Mouse (Mus musculus): Measurements from ENCODE around the gene Tmem268. TPM values are rescaled to one million over a fixed set of nuclear protein-coding genes. Genes with fewer than 3 reads are reported as not detected.

The Tmem268 gene
- polyA plus RNA-seq, 2 experiments, result 5.1 to 7.9 TPM

- peaks cover 0 to 8% of the 10 kb centered on the region in 2 experiments; a peak in 2 of 4 replicates for H3K4me1 ChIP-seq (replicated peaks; ENCODE audit: control insufficient read depth in 2 of 2, insufficient read depth in 2 of 2, low read length in 1 of 2)
- no peaks in the 10 kb centered on the region for H3K27me3 ChIP-seq (ENCODE audit: control insufficient read depth, insufficient read depth, low read length)
- WGBS (ENCODE audit: insufficient replicate concordance), result 27% methylated on average over 10 of the region's 10 CpGs
- H3K9ac ChIP-seq (replicated peaks), result no peak overlapping the region
- no peak overlapping the region for H3K27ac ChIP-seq
- DNase-seq (ENCODE audit: low read depth in 3 of 3, low spot score in 3 of 3) (no peak), ATAC-seq (ENCODE audit: insufficient read depth) (no peak)
- H3K4me2 ChIP-seq (ENCODE audit: low read depth), result no peak overlapping the region
- H3K4me3 ChIP-seq (ENCODE audit: insufficient read depth in 1 of 2, low read depth in 2 of 2, low read length in 2 of 2), result no peak overlapping the region
- TF ChIP-seq CTCF (IDR thresholded peaks at IDR 0.05; ENCODE audit: low read depth) (no peak), EP300 (IDR thresholded peaks at IDR 0.05; ENCODE audit: low read depth) (no peak)
- H3K36me3 ChIP-seq (replicated peaks; ENCODE audit: control insufficient read depth, insufficient read depth, low read depth), result no peaks in the 10 kb centered on the region
- H3K9me3 ChIP-seq (ENCODE audit: control insufficient read depth, low read length), result no peaks in the 10 kb centered on the region
Observed at GRCm38 (mm10) chr4:63595259-63595658, 36.7 kb downstream of the Tmem268 start.

GRCm38 (mm10) chr4:63596010-63596409, 37.4 kb downstream of the Tmem268 start:
- Histone ChIP-seq H3K4me2 (ENCODE audit: low read depth) (no peak overlapping the region), H3K36me3 (replicated peaks; ENCODE audit: control insufficient read depth, insufficient read depth, low read depth) (no peaks in the 10 kb centered on the region), H3K27ac (no peak overlapping the region), H3K27me3 (ENCODE audit: control insufficient read depth, insufficient read depth, low read length) (no peaks in the 10 kb centered on the region), H3K4me1 (replicated peaks; ENCODE audit: control insufficient read depth in 2 of 2, insufficient read depth in 2 of 2, low read length in 1 of 2) (peaks cover 0 to 8% of the 10 kb centered on the region in 2 experiments; a peak in 2 of 4 replicates), H3K9me3 (ENCODE audit: control insufficient read depth, low read length) (no peaks in the 10 kb centered on the region), H3K9ac (replicated peaks) (no peak overlapping the region), H3K4me3 (ENCODE audit: insufficient read depth in 1 of 2, low read depth in 2 of 2, low read length in 2 of 2) (no peak overlapping the region)
- WGBS (ENCODE audit: insufficient replicate concordance), result 67% methylated on average over 4 of the region's 4 CpGs
- TF ChIP-seq EP300 (IDR thresholded peaks at IDR 0.05; ENCODE audit: low read depth) (no peak), CTCF (IDR thresholded peaks at IDR 0.05; ENCODE audit: low read depth) (no peak)
- DNase-seq (ENCODE audit: low read depth in 3 of 3, low spot score in 3 of 3), result no peak
- ATAC-seq (ENCODE audit: insufficient read depth), result no peak

GRCm38 (mm10) chr4:63600786-63601185, 42.2 kb downstream of the Tmem268 start:
- no peaks in the 10 kb centered on the region for H3K9me3 ChIP-seq (ENCODE audit: control insufficient read depth, low read length)
- H3K27me3 ChIP-seq (ENCODE audit: control insufficient read depth, insufficient read depth, low read length), result no peaks in the 10 kb centered on the region
- no peaks in the 10 kb centered on the region for H3K4me1 ChIP-seq (replicated peaks; ENCODE audit: control insufficient read depth in 2 of 2, insufficient read depth in 2 of 2, low read length in 1 of 2)
- DNase-seq (ENCODE audit: low read depth in 3 of 3, low spot score in 3 of 3), result no peak
- 64% methylated on average over 6 of the region's 6 CpGs for WGBS (ENCODE audit: insufficient replicate concordance)
- H3K9ac ChIP-seq (replicated peaks), result no peak overlapping the region
- no peak for ATAC-seq (ENCODE audit: insufficient read depth)
- no peaks in the 10 kb centered on the region for H3K36me3 ChIP-seq (replicated peaks; ENCODE audit: control insufficient read depth, insufficient read depth, low read depth)
- H3K4me3 ChIP-seq (ENCODE audit: insufficient read depth in 1 of 2, low read depth in 2 of 2, low read length in 2 of 2), result no peak overlapping the region
- TF ChIP-seq CTCF (IDR thresholded peaks at IDR 0.05; ENCODE audit: low read depth) (no peak), EP300 (IDR thresholded peaks at IDR 0.05; ENCODE audit: low read depth) (no peak)
- no peak overlapping the region for H3K4me2 ChIP-seq (ENCODE audit: low read depth)
- H3K27ac ChIP-seq, result no peak overlapping the region

- Histone ChIP-seq H3K36me3 (replicated peaks; ENCODE audit: control insufficient read depth, insufficient read depth, low read depth) (no peaks in the 10 kb centered on the region), H3K27ac (no peak overlapping the region), H3K4me2 (ENCODE audit: low read depth) (no peak overlapping the region), H3K27me3 (ENCODE audit: control insufficient read depth, insufficient read depth, low read length) (no peaks in the 10 kb centered on the region), H3K9me3 (ENCODE audit: control insufficient read depth, low read length) (no peaks in the 10 kb centered on the region), H3K9ac (replicated peaks) (no peak overlapping the region), H3K4me3 (ENCODE audit: insufficient read depth in 1 of 2, low read depth in 2 of 2, low read length in 2 of 2) (no peak overlapping the region), H3K4me1 (replicated peaks; ENCODE audit: control insufficient read depth in 2 of 2, insufficient read depth in 2 of 2, low read length in 1 of 2) (no peaks in the 10 kb centered on the region)
- ATAC-seq (ENCODE audit: insufficient read depth), result no peak
- TF ChIP-seq CTCF (IDR thresholded peaks at IDR 0.05; ENCODE audit: low read depth) (no peak), EP300 (IDR thresholded peaks at IDR 0.05; ENCODE audit: low read depth) (no peak)
- DNase-seq (ENCODE audit: low read depth in 3 of 3, low spot score in 3 of 3), result no peak
Observed at GRCm38 (mm10) chr4:63601263-63601662, 42.7 kb downstream of the Tmem268 start.

GRCm38 (mm10) chr4:63604945-63605344, 46.4 kb downstream of the Tmem268 start, which contains the start of gene Gm11213:
TSS of gene Gm11213 (minus strand) at chr4:63605261.
- H3K4me3 ChIP-seq (ENCODE audit: insufficient read depth in 1 of 2, low read depth in 2 of 2, low read length in 2 of 2), result no peak within 1 kb of the TSS
- DNase-seq (ENCODE audit: low read depth in 3 of 3, low spot score in 3 of 3), result no peak
- 38% methylated on average over 3 of the region's 3 CpGs for WGBS (ENCODE audit: insufficient replicate concordance)
- TF ChIP-seq EP300 (IDR thresholded peaks at IDR 0.05; ENCODE audit: low read depth) (no peak), CTCF (IDR thresholded peaks at IDR 0.05; ENCODE audit: low read depth) (no peak)
- H3K4me2 ChIP-seq (ENCODE audit: low read depth), result no peak within 1 kb of the TSS
- H3K4me1 ChIP-seq (replicated peaks; ENCODE audit: control insufficient read depth in 2 of 2, insufficient read depth in 2 of 2, low read length in 1 of 2), result no peaks in the 10 kb centered on the region
- no peak within 1 kb of the TSS for H3K27ac ChIP-seq
- no peak for ATAC-seq (ENCODE audit: insufficient read depth)
- H3K9me3 ChIP-seq (ENCODE audit: control insufficient read depth, low read length), result no peaks in the 10 kb centered on the region
- H3K36me3 ChIP-seq (replicated peaks; ENCODE audit: control insufficient read depth, insufficient read depth, low read depth), result no peaks in the 10 kb centered on the region
- H3K27me3 ChIP-seq (ENCODE audit: control insufficient read depth, insufficient read depth, low read length), result no peaks in the 10 kb centered on the region
- H3K9ac ChIP-seq (replicated peaks), result no peak within 1 kb of the TSS

Data from liver, embryonic 14.5 days (tissue).